Mouse (Mus musculus) bone marrow macrophage, adult 2 months (primary cell): ENCODE data around the gene Rnf149.

Source experiments
- CTCF ChIP-seq: IDR thresholded peaks from 2 replicates; pipeline ENCODE4 v1.5.1; 2012; ENCODE audit warnings: low read depth, mild to moderate bottlenecking, low read length, moderate library complexity
- POLR2A ChIP-seq: IDR thresholded peaks from 2 replicates; pipeline ENCODE4 v1.6.1; 2012; ENCODE audit warnings: mild to moderate bottlenecking, low read depth, low read length, borderline replicate concordance

GRCm38 (mm10) chr1:39522519-39522918, 54.7 kb downstream of the Rnf149 start:
- TF ChIP-seq POLR2A (no peak), CTCF (peak; percentile 30; the same call in 1 of the 2 replicates)
